Mouse (Mus musculus): Measurements from ENCODE around the gene Hist2h2bb. TPM values are rescaled to one million over a fixed set of nuclear protein-coding genes. Genes with fewer than 3 reads are reported as not detected.
"Not testable (repeated sequence)": the region's sequence is repeated elsewhere in the genome, so short reads cannot be mapped to it uniquely, and the experiment has no call there.

The Hist2h2bb gene
- polyA plus RNA-seq, 1 experiment from 2014 or later = 5.4 TPM

GRCm38 (mm10) chr3:96237904-96238511 is 31.5 kb upstream of the Hist2h2bb start:
- Histone ChIP-seq H3K9ac (replicated peaks; ENCODE audit: low read length) (peak overlapping the region; percentile 40; the same call in 1 of the 2 replicates), H3K36me3 (ENCODE audit: control insufficient read depth, insufficient read depth, low read length) (no peaks in the 10 kb centered on the region), H3K4me1 (ENCODE audit: control insufficient read depth, insufficient read depth, low read length) (peaks cover 13% of the 10 kb centered on the region; the same call in 1 of the 2 replicates), H3K4me2 (ENCODE audit: low read length) (peak overlapping the region; percentile 53), H3K27me3 (ENCODE audit: control insufficient read depth, insufficient read depth, low read length) (no peaks in the 10 kb centered on the region), H3K27ac (replicated peaks; ENCODE audit: low read depth, low read length) (0 out of 2 replicates have a peak overlapping the region, but pooled peaks have one; percentile 13), H3K9me3 (ENCODE audit: control insufficient read depth, low read length) (no peaks in the 10 kb centered on the region), H3K4me3 (replicated peaks; ENCODE audit: low read depth, low read length) (peak overlapping the region; percentile 31)
- WGBS = under 1% methylated on average over 12 of the region's 12 CpGs
- DNase-seq (peak; percentile 13), ATAC-seq (ENCODE audit: low FRiP score, low TSS enrichment) (no peak)

- DNase-seq; H3K27me3 ChIP-seq (ENCODE audit: control insufficient read depth, insufficient read depth, low read length); H3K9me3 ChIP-seq (ENCODE audit: control insufficient read depth, low read length); H3K36me3 ChIP-seq (ENCODE audit: control insufficient read depth, insufficient read depth, low read length): not testable (repeated sequence)
- 0 out of 2 replicates have a peak within 1 kb of the TSS, but pooled peaks have one; percentile 13 for H3K27ac ChIP-seq (replicated peaks; ENCODE audit: low read depth, low read length)
- peak within 1 kb of the TSS; percentile 31 for H3K4me3 ChIP-seq (replicated peaks; ENCODE audit: low read depth, low read length)
- peak within 1 kb of the TSS; percentile 53 for H3K4me2 ChIP-seq (ENCODE audit: low read length)
- peaks cover 17% of the 10 kb centered on the region; the same call in 1 of the 2 replicates for H3K4me1 ChIP-seq (ENCODE audit: control insufficient read depth, insufficient read depth, low read length)
- ATAC-seq (ENCODE audit: low FRiP score, low TSS enrichment) = peak; percentile 91
- WGBS = 0% methylated on average over 19 of the region's 68 CpGs
- peak within 1 kb of the TSS; percentile 40; the same call in 1 of the 2 replicates for H3K9ac ChIP-seq (replicated peaks; ENCODE audit: low read length)
Observed at GRCm38 (mm10) chr3:96238954-96239793, 30.4 kb upstream of the Hist2h2bb start, which contains the start of gene Hist2h3c2. TSS of gene Hist2h3c2 (minus strand) at chr3:96239127.

- WGBS = 4% methylated on average over 30 of the region's 85 CpGs
- not testable (repeated sequence) for H3K27me3 ChIP-seq (ENCODE audit: control insufficient read depth, insufficient read depth, low read length); H3K36me3 ChIP-seq (ENCODE audit: control insufficient read depth, insufficient read depth, low read length); H3K9me3 ChIP-seq (ENCODE audit: control insufficient read depth, low read length)
- Histone ChIP-seq H3K9ac (replicated peaks; ENCODE audit: low read length) (peak within 1 kb of the TSS; percentile 44), H3K27ac (replicated peaks; ENCODE audit: low read depth, low read length) (peak within 1 kb of the TSS; percentile 79), H3K4me1 (ENCODE audit: control insufficient read depth, insufficient read depth, low read length) (peaks cover 23% of the 10 kb centered on the region; the same call in 1 of the 2 replicates), H3K4me3 (replicated peaks; ENCODE audit: low read depth, low read length) (peak within 1 kb of the TSS; percentile 22), H3K4me2 (ENCODE audit: low read length) (peak within 1 kb of the TSS; percentile 56)
- DNase-seq (peak; percentile 78), ATAC-seq (ENCODE audit: low FRiP score, low TSS enrichment) (peak; percentile 89)
Observed at GRCm38 (mm10) chr3:96239949-96240798, 29.4 kb upstream of the Hist2h2bb start, which contains the start of gene Hist2h2aa2. TSS of gene Hist2h2aa2 (minus strand) at chr3:96240276.

- Histone ChIP-seq H3K4me2 (ENCODE audit: low read length) (peak overlapping the region; percentile 56), H3K27ac (replicated peaks; ENCODE audit: low read depth, low read length) (peak overlapping the region; percentile 79), H3K4me3 (replicated peaks; ENCODE audit: low read depth, low read length) (peak overlapping the region; percentile 20; the same call in 1 of the 2 replicates), H3K4me1 (ENCODE audit: control insufficient read depth, insufficient read depth, low read length) (peaks cover 23% of the 10 kb centered on the region; the same call in 1 of the 2 replicates), H3K36me3 (ENCODE audit: control insufficient read depth, insufficient read depth, low read length) (no peaks in the 10 kb centered on the region), H3K9me3 (ENCODE audit: control insufficient read depth, low read length) (no peaks in the 10 kb centered on the region), H3K9ac (replicated peaks; ENCODE audit: low read length) (peak overlapping the region; percentile 44), H3K27me3 (ENCODE audit: control insufficient read depth, insufficient read depth, low read length) (no peaks in the 10 kb centered on the region)
- ATAC-seq (ENCODE audit: low FRiP score, low TSS enrichment) (no peak), DNase-seq (no peak)
- 71% methylated on average over 9 of the region's 9 CpGs for WGBS
Observed at GRCm38 (mm10) chr3:96240799-96241197, 28.8 kb upstream of the Hist2h2bb start.

GRCm38 (mm10) chr3:96243921-96244572 is 25.5 kb upstream of the Hist2h2bb start:
- DNase-seq (no peak), ATAC-seq (ENCODE audit: low FRiP score, low TSS enrichment) (no peak)
- H3K4me3 ChIP-seq (replicated peaks; ENCODE audit: low read depth, low read length) = no peak overlapping the region
- peaks cover 22% of the 10 kb centered on the region; the same call in 1 of the 2 replicates for H3K4me1 ChIP-seq (ENCODE audit: control insufficient read depth, insufficient read depth, low read length)
- H3K9me3 ChIP-seq (ENCODE audit: control insufficient read depth, low read length) = no peaks in the 10 kb centered on the region
- peak overlapping the region; percentile 72 for H3K4me2 ChIP-seq (ENCODE audit: low read length)
- H3K27me3 ChIP-seq (ENCODE audit: control insufficient read depth, insufficient read depth, low read length) = no peaks in the 10 kb centered on the region
- H3K9ac ChIP-seq (replicated peaks; ENCODE audit: low read length) = peak overlapping the region; percentile 72; the same call in 1 of the 2 replicates
- WGBS = 83% methylated on average over 7 of the region's 7 CpGs
- no peaks in the 10 kb centered on the region for H3K36me3 ChIP-seq (ENCODE audit: control insufficient read depth, insufficient read depth, low read length)
- no peak overlapping the region for H3K27ac ChIP-seq (replicated peaks; ENCODE audit: low read depth, low read length)

- not testable (repeated sequence) for H3K36me3 ChIP-seq (ENCODE audit: control insufficient read depth, insufficient read depth, low read length); H3K9me3 ChIP-seq (ENCODE audit: control insufficient read depth, low read length); H3K27me3 ChIP-seq (ENCODE audit: control insufficient read depth, insufficient read depth, low read length)
- peak within 1 kb of the TSS; percentile 72 for H3K4me2 ChIP-seq (ENCODE audit: low read length)
- peak; percentile 76 for DNase-seq
- under 1% methylated on average over 27 of the region's 88 CpGs for WGBS
- ATAC-seq (ENCODE audit: low FRiP score, low TSS enrichment) = peak; percentile 89
- H3K9ac ChIP-seq (replicated peaks; ENCODE audit: low read length) = peak within 1 kb of the TSS; percentile 72
- H3K4me3 ChIP-seq (replicated peaks; ENCODE audit: low read depth, low read length) = peak within 1 kb of the TSS; percentile 44
- peak within 1 kb of the TSS; percentile 94 for H3K27ac ChIP-seq (replicated peaks; ENCODE audit: low read depth, low read length)
- H3K4me1 ChIP-seq (ENCODE audit: control insufficient read depth, insufficient read depth, low read length) = peaks cover 22% of the 10 kb centered on the region; the same call in 1 of the 2 replicates
Observed at GRCm38 (mm10) chr3:96245003-96245886, 24.3 kb upstream of the Hist2h2bb start, which contains the start of gene Hist2h2aa1. TSS of gene Hist2h2aa1 (plus strand) at chr3:96245497.

GRCm38 (mm10) chr3:96246018-96246417 is 23.5 kb upstream of the Hist2h2bb start:
- not testable (repeated sequence) for H3K9me3 ChIP-seq (ENCODE audit: control insufficient read depth, low read length); H3K9ac ChIP-seq (replicated peaks; ENCODE audit: low read length); H3K27me3 ChIP-seq (ENCODE audit: control insufficient read depth, insufficient read depth, low read length); H3K36me3 ChIP-seq (ENCODE audit: control insufficient read depth, insufficient read depth, low read length); DNase-seq
- under 1% methylated on average over 10 of the region's 21 CpGs for WGBS
- Histone ChIP-seq H3K4me3 (replicated peaks; ENCODE audit: low read depth, low read length) (peak overlapping the region; percentile 23; the same call in 1 of the 2 replicates), H3K4me1 (ENCODE audit: control insufficient read depth, insufficient read depth, low read length) (0 out of 2 replicates have a peak, but pooled peaks cover 19% of the 10 kb centered on the region), H3K27ac (replicated peaks; ENCODE audit: low read depth, low read length) (0 out of 2 replicates have a peak overlapping the region, but pooled peaks have one; percentile 49), H3K4me2 (ENCODE audit: low read length) (peak overlapping the region; percentile 38)
- peak; percentile 57; the same call in 1 of the 2 replicates for ATAC-seq (ENCODE audit: low FRiP score, low TSS enrichment)

All from midbrain, embryonic 14.5 days (tissue).